Mouse (Mus musculus) limb, embryonic 13.5 days (tissue): ENCODE results near the gene Mecom. TPM values are rescaled to one million over a fixed set of nuclear protein-coding genes. Genes with fewer than 3 reads are reported as not detected.

Experiments used
- ATAC-seq: fragments of 200-750 bp; cut with Nextera tagmentation; 2 replicates; pipeline ENCODE4 v1.8.0; 2017; ENCODE audit warnings: low read depth, moderate number of reproducible peaks, moderate TSS enrichment; ENCODE audit not compliant: low FRiP score
- H3K27ac ChIP-seq: fragments of 300-500 bp; sonication (generic); 2 replicates; pipeline ENCODE4 v1.5.1; 2015; ENCODE audit warnings: inconsistent platforms, mild to moderate bottlenecking, moderate library complexity
- H3K27me3 ChIP-seq: fragments of 300-500 bp; sonication (generic); 2 replicates; pipeline ENCODE4 v1.6.1; 2015; ENCODE audit warnings: mild to moderate bottlenecking, inconsistent platforms
- H3K36me3 ChIP-seq: fragments of 300-500 bp; sonication (generic); 2 replicates; pipeline ENCODE4 v1.6.1; 2015; ENCODE audit warnings: inconsistent platforms, mild to moderate bottlenecking, moderate library complexity
- H3K4me1 ChIP-seq: fragments of 300-500 bp; sonication (generic); 2 replicates; pipeline ENCODE4 v1.6.1; 2015; ENCODE audit warnings: inconsistent platforms
- H3K4me2 ChIP-seq: fragments of 300-500 bp; sonication (generic); replicated peaks from 2 replicates; pipeline ENCODE4 v1.6.1; 2015; ENCODE audit warnings: inconsistent platforms, mild to moderate bottlenecking, moderate library complexity
- H3K4me3 ChIP-seq: fragments of 300-500 bp; sonication (generic); 2 replicates; pipeline ENCODE4 v1.5.1; 2015; ENCODE audit warnings: moderate library complexity, mild to moderate bottlenecking, inconsistent platforms
- H3K9ac ChIP-seq: fragments of 300-500 bp; sonication (generic); 2 replicates; pipeline ENCODE4 v1.6.1; 2015; ENCODE audit warnings: mild to moderate bottlenecking, inconsistent platforms
- H3K9me3 ChIP-seq: fragments of 300-500 bp; sonication (generic); 2 replicates; pipeline ENCODE4 v1.6.1; 2016; ENCODE audit warnings: inconsistent platforms
- WGBS: fragments of 180-500 bp; shearing (Covaris S2); methylation state at CpG from one replicate; pipeline ENCODE4 v1.1.7; 2015; 5-methylcytosine and 5-hydroxymethylcytosine counted together
- polyA plus RNA-seq: library from polyadenylated mRNA; unstranded; fragments of >200 nt; fragmentation: Nextera tagmentation; extraction: Ambion mirVana; gene quantifications from 2 replicates; pipeline ENCODE4 v1.2.1, GENCODE M21; 2015

Gene Mecom
- polyA plus RNA-seq, 1 experiment from 2014 or later, result 90.7 TPM

DNA sequence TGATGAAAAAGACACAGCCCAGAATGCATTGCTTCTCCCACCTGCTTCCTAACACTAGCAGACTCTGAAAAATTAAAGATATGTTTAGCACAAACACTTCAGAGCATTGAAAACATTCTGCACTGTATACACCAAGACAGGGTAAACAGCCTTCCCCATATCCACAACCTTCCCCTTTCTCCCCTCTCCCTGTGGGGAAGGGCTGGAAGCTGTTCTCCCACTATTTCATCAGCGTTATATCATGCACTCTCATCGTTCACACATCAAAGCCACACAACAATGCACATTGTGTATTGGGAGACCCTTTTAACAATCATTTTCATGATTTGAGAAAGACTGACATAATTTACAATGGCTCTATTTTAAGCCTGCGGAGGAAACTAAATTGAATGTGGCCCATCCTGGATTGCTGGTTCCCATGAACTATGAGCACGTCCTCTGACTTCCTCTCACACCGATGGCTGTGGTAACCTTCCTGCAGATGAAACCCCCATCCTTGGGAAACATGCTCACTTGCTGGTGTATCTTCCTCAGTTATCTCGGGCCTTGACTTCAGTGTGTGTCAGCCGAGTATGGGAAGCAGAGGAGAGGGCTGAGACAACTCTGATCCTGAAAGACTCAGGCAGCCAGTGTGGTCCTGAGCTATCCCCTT is 566.4 kb downstream of the Mecom start:
- peaks cover 68% of the 10 kb centered on the region for H3K36me3 ChIP-seq

DNA sequence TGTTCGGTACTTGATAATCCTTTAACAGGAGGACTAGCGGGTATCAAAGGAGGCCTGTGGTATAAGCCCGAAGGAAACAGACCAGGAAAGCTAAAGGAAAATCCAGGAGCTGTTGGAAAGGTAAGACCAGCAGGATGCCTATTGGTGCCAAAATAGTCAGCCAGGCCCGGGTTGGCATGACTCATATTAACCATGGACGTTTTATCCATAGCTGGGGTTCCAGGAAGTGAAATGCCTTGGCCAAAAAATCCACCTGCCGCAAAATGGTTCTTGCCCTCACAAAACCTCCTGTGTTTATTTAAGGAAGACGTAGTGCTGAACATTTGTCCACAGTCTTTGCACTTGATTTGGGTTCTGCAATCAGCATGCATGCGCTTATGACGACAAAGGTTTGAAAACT is 567.3 kb downstream of the Mecom start:
- Histone ChIP-seq H3K27ac (no peak overlapping the region), H3K36me3 (peaks cover 66% of the 10 kb centered on the region), H3K4me2 (no peak overlapping the region), H3K9ac (no peak overlapping the region), H3K9me3 (no peaks in the 10 kb centered on the region), H3K4me3 (no peak overlapping the region), H3K27me3 (no peaks in the 10 kb centered on the region), H3K4me1 (peaks cover 13% of the 10 kb centered on the region; the same call in 1 of the 2 replicates)
- ATAC-seq, result no peak
- WGBS, result 88% methylated on average over 9 of the region's 9 CpGs

More for the DNA sequence above, 566.4 kb downstream of the Mecom start:
- Histone ChIP-seq H3K27ac (no peak overlapping the region; the same call in 1 of the 2 replicates), H3K4me1 (peaks cover 13% of the 10 kb centered on the region; the same call in 1 of the 2 replicates), H3K27me3 (no peaks in the 10 kb centered on the region), H3K4me2 (no peak overlapping the region), H3K9me3 (no peaks in the 10 kb centered on the region), H3K4me3 (no peak overlapping the region), H3K9ac (no peak overlapping the region)
- ATAC-seq, result no peak
- 84% methylated on average over 7 of the region's 7 CpGs for WGBS

DNA sequence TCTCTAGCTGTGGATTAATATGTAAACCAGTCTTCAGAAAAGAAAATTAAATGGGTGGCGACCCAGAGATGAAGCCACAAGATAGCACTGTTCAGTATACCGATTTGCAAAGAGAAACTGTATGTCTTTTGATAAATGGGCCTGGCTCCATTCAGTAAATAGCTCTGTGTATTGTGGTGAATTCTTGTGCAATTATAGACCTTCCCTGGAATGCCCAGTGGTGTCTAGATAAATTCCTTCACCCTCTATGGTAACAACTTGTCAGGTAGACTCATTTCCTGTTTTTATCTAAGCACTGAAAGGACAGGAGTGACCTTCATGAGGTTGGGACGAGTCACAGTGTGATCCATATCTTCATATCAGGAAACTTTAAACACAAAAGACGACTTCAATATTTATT is 571.2 kb downstream of the Mecom start:
- no peak overlapping the region for H3K27ac ChIP-seq
- H3K4me3 ChIP-seq, result no peak overlapping the region
- 72% methylated on average over 4 of the region's 4 CpGs for WGBS
- no peak overlapping the region for H3K4me2 ChIP-seq
- H3K27me3 ChIP-seq, result no peaks in the 10 kb centered on the region
- H3K9me3 ChIP-seq, result no peaks in the 10 kb centered on the region
- H3K36me3 ChIP-seq, result peaks cover 61% of the 10 kb centered on the region
- H3K4me1 ChIP-seq, result 0 out of 2 replicates have a peak, but pooled peaks cover 9% of the 10 kb centered on the region
- no peak for ATAC-seq
- no peak overlapping the region for H3K9ac ChIP-seq

DNA sequence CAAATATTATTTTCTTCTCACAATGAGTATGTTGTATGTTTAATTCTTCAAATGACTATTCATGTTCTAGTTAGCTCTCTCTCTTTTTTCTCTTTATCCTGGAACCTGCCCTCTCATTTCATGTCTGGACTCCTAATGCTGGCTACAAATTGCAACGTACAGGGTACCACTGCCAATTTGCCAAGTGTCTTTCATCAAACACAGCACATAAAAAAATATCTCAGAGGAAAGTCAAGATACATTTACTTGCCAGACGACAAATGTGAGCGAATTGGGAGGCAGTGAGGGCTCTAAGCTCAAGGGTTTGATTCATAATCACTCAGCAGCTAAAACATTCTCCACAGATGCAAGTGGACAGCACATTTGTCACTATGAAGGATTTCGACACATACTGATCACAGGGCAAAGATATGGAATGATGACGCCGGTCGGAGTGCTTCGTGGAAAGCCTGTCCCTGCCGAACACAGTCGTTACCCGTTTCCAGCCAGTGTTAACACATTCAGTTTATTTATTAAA is 579.3 kb downstream of the Mecom start:
- no peak overlapping the region for H3K4me3 ChIP-seq
- WGBS, result 82% methylated on average over 11 of the region's 11 CpGs
- H3K9me3 ChIP-seq, result no peaks in the 10 kb centered on the region
- no peaks in the 10 kb centered on the region for H3K27me3 ChIP-seq
- peaks cover 28% of the 10 kb centered on the region for H3K36me3 ChIP-seq
- no peak for ATAC-seq
- H3K27ac ChIP-seq, result no peak overlapping the region
- H3K4me1 ChIP-seq, result 0 out of 2 replicates have a peak, but pooled peaks cover 3% of the 10 kb centered on the region
- no peak overlapping the region for H3K4me2 ChIP-seq
- no peak overlapping the region for H3K9ac ChIP-seq

DNA sequence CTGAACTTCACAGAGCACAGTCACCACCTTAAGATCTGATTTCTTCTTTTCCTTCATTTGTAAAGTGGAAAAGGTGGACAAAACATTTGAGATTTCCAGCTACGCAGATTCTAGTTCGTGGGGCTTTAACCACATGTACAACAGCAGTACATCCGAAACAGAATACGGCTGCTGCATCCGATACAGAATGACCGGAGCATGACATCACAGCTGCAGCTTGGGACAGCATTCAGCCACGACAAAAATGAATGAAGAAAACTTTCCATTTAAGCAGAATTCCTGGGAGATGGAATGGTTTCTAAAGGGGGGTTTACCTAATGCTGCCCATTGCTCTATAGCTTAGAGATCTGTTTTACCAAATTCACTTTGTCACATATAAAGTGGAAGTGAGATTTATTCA is 583.9 kb downstream of the Mecom start:
- no peak overlapping the region for H3K4me3 ChIP-seq
- H3K27ac ChIP-seq, result no peak overlapping the region
- H3K4me2 ChIP-seq, result no peak overlapping the region
- no peak for ATAC-seq
- H3K9ac ChIP-seq, result no peak overlapping the region
- H3K27me3 ChIP-seq, result no peaks in the 10 kb centered on the region
- H3K36me3 ChIP-seq, result peaks cover 53% of the 10 kb centered on the region
- WGBS, result 79% methylated on average over 7 of the region's 7 CpGs
- H3K4me1 ChIP-seq, result 0 out of 2 replicates have a peak, but pooled peaks cover 3% of the 10 kb centered on the region
- no peaks in the 10 kb centered on the region for H3K9me3 ChIP-seq

DNA sequence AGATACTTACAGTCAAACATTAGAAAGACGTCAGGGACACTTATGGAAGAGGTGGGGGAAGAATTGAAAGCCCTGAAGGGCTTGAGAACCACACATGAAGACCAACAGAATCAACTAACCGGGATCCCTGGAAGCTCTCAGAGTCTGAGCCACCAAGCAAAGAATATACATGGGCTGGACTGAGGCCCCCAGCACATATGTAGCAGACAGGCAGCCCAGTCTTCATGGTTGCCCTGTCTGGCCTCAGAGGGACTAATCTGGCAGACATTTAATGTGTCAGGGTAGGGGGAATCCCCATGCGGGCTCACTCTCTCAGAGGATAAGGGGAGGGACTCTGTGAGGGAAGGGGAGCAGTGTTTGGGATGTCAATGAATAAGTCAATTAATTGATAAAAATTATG is 584.4 kb downstream of the Mecom start:
- H3K9ac ChIP-seq, result no peak overlapping the region
- no peaks in the 10 kb centered on the region for H3K27me3 ChIP-seq
- H3K27ac ChIP-seq, result no peak overlapping the region
- H3K36me3 ChIP-seq, result peaks cover 53% of the 10 kb centered on the region
- H3K4me2 ChIP-seq, result no peak overlapping the region
- no peak for ATAC-seq
- H3K4me1 ChIP-seq, result 0 out of 2 replicates have a peak, but pooled peaks cover under 1% of the 10 kb centered on the region
- H3K4me3 ChIP-seq, result no peak overlapping the region
- 87% methylated on average over 3 of the region's 3 CpGs for WGBS
- H3K9me3 ChIP-seq, result no peaks in the 10 kb centered on the region

DNA sequence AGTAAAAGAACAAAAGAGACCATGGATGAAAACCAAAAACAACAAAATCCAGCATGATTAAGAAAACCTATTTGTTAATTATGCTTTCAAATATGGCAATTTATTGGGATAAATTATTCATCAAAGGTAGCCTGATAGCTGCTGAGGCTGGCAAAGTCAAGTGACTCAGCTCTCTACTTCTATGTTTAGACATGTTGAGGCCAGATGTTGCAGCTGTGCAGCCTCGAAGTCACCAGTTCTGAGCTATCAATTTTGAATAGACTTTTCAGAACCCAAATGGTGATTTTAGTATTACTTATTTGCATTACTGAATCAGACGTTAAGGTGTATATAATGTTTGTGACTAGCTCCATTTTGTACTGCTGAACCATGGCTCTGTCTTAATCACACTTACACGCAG is 588.8 kb downstream of the Mecom start:
- H3K9ac ChIP-seq, result no peak overlapping the region
- H3K9me3 ChIP-seq, result no peaks in the 10 kb centered on the region
- H3K27me3 ChIP-seq, result no peaks in the 10 kb centered on the region
- ATAC-seq, result no peak
- WGBS, result 66% methylated on average over 3 of the region's 3 CpGs
- H3K36me3 ChIP-seq, result peaks cover 54% of the 10 kb centered on the region
- no peak overlapping the region for H3K4me3 ChIP-seq
- H3K4me2 ChIP-seq, result no peak overlapping the region
- no peak overlapping the region for H3K27ac ChIP-seq
- H3K4me1 ChIP-seq, result no peaks in the 10 kb centered on the region

DNA sequence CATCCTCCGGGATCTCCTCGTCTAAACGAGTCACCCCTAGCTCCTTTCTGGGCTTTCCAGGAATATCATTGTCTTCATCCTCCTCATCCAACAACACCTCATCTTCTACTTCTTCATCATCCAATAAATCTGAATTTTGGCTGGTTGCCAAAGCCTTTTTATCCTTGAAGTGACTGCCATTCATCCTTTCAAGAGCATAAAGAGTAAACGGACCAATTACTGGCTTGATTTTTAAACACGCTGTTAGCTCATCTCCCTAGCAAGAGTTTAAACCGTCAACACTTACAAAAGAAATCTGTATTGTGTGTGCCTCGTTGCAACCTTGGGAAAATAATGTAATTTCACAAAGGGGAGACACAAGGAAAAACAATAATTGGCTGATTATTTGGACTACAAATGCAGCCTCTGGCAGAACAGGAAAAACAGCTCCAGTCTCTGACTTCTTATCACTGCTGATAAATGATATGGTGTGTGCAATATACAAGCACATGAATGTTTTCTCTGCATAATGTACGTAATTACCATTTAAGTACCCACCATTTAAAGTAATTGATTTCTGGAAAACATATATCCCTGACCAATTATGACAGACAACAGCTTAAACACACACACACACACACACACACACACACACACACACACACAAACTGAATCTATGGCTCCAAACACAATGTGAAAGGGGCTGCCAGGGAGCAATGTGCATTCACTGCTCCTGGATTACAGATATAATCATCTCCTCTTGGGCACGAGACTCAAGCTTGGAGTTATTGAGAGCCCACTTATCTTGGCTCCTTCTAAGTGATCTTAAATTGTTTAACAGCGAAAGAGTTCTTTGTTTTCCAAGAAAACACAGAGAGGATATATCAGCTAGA is 590.2 kb downstream of the Mecom start:
- peaks cover 55% of the 10 kb centered on the region for H3K36me3 ChIP-seq

DNA sequence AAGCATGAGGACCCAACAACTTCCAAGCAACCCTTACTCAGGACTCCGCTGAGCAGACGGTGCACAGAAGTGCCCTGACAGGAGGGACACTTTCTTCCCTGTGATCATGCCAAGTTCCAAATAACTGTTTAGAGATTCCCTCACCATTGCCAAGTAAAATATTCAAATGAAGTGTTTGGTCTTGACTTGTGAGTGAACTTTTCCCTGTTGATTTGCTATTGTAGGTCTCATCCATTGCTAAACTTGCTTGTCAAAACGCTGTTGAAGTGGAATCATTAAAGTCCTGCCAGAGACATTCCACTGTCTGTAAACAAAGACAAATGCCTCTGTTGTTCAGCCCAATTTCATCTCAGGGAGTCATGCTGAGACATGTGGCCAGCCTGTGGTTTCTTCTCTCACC is 594.5 kb downstream of the Mecom start:
- Histone ChIP-seq H3K27ac (no peak overlapping the region), H3K9ac (no peak overlapping the region)
- no peak for ATAC-seq

More for the DNA sequence above, 590.2 kb downstream of the Mecom start:
- 85% methylated on average over 10 of the region's 10 CpGs for WGBS
- Histone ChIP-seq H3K4me3 (no peak overlapping the region), H3K4me2 (no peak overlapping the region), H3K9me3 (no peaks in the 10 kb centered on the region), H3K27ac (no peak overlapping the region), H3K4me1 (no peaks in the 10 kb centered on the region), H3K27me3 (no peaks in the 10 kb centered on the region), H3K9ac (no peak overlapping the region)
- ATAC-seq, result no peak

DNA sequence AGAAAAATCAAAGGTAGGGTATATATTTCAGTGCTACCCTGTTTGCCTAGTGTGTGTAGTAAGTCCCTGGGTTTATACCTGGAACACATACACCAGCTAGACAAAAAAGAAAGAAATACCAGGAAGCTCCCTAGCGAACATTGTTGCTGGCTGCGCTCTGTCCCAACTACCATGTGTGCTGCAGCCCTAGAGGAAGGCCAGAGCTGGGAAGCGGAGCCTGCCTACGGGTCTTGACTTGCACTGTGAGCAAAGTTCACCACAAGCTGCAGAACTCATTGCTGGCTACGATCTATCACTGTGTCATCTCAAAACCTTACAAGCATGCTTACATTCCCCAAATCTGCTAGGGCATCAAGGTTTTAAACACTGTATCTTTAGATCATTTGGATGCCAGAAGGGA is 597.0 kb downstream of the Mecom start:
- H3K36me3 ChIP-seq, result peaks cover 26% of the 10 kb centered on the region

More for the DNA sequence above, 594.5 kb downstream of the Mecom start:
- WGBS, result 65% methylated on average over 3 of the region's 3 CpGs
- Histone ChIP-seq H3K9me3 (no peaks in the 10 kb centered on the region), H3K4me3 (no peak overlapping the region), H3K4me1 (no peaks in the 10 kb centered on the region; the same call in 1 of the 2 replicates), H3K27me3 (no peaks in the 10 kb centered on the region), H3K4me2 (no peak overlapping the region), H3K36me3 (peaks cover 40% of the 10 kb centered on the region)

DNA sequence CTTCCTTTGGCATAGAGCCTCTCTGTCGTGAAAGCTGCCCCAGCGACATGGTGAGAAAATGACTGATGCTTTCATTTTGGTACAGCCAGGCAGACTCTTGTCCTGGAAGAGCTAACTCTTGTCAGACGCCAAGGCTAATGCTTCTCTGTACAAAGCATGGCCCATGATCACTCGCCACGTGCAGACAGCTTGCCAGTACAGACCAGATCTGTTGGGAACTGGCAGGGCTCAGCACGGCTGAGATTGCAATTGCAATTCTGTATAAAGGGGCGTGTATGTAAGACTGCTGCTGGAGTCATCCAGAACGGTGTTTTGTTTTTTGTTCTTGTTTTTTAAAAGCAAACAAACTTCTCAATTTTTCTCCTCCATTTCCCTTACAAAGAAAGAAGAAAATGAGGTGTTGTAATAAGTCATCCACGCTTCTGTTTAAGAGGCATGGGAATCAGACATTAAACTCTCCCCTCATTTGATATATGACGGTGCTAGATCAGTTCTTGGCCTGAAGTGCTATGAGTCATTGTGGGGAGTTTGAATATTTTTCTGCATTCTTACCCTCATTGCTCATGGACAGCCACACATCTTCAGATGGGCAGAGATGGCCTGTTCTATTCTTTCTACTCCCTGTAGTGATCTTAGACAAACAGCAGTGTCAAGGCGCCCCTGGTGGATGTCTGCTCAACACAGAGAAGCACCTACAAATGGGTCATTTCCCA is 644.1 kb downstream of the Mecom start:
- Histone ChIP-seq H3K4me3 (no peak overlapping the region), H3K9ac (no peak overlapping the region), H3K4me1 (no peaks in the 10 kb centered on the region), H3K27ac (no peak overlapping the region), H3K9me3 (0 out of 2 replicates have a peak, but pooled peaks cover under 1% of the 10 kb centered on the region), H3K27me3 (no peaks in the 10 kb centered on the region), H3K36me3 (no peaks in the 10 kb centered on the region), H3K4me2 (no peak overlapping the region)
- no peak for ATAC-seq
- WGBS, result 73% methylated on average over 11 of the region's 11 CpGs

More for the DNA sequence above, 597.0 kb downstream of the Mecom start:
- Histone ChIP-seq H3K4me3 (no peak overlapping the region), H3K9ac (no peak overlapping the region), H3K27me3 (no peaks in the 10 kb centered on the region), H3K27ac (no peak overlapping the region), H3K4me1 (no peaks in the 10 kb centered on the region; the same call in 1 of the 2 replicates), H3K4me2 (no peak overlapping the region), H3K9me3 (no peaks in the 10 kb centered on the region)
- ATAC-seq, result no peak
- whole genome bisulfite sequencing, result 67% methylated on average over 5 of the region's 5 CpGs
